Mouse (Mus musculus): ENCODE results near the gene Hnrnpd.

DNA sequence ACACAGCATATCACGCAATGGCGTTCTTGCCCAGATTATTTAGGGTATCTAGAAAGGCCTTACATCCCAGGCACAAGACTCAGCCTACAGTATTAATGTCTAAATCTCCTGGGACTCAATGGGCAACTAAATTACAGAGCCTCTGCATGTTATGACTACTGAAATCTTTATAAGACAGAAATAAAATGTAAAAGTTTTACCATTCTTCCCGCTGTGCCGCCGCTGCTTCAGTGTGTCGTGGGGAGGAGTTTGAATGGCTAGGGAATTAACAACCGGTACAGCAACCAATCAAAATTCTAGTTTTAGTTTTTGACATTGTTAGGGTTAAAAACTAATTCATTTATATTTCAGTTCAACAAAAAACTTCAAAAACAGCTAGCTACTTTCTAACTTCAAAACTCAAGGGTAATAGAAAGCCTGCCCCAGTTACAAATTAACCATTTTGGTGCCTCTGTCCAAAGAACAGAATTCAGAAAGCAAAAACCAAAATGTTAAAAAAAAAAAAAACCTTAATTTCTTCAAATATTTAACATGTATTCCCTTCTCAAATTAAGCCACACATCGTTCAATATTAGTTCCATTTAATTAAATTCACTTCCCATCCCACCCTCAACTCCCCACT is 2.3 kb downstream of the Hnrnpd start:
- no peak for TF ChIP-seq CTCF (IDR thresholded peaks at IDR 0.05; ENCODE audit: low read depth)
- no peak for TF ChIP-seq EP300 (IDR thresholded peaks at IDR 0.05; ENCODE audit: low read depth)

Measured in heart, postnatal 0 days (tissue).